Mouse (Mus musculus): ENCODE data around the gene Rhbdf1. TPM values are rescaled to one million over a fixed set of nuclear protein-coding genes. Genes with fewer than 3 reads are reported as not detected.

The Rhbdf1 gene
- polyA plus RNA-seq, 1 experiment from 2014 or later: 35.6 TPM

GRCm38 (mm10) chr11:32227041-32227440 lies 4.9 kb upstream of the Rhbdf1 start:
- Histone ChIP-seq H3K4me1 (replicated peaks) (peaks cover 47% of the 10 kb centered on the region), H3K4me3 (peak overlapping the region; percentile 70), H3K9ac (peak overlapping the region; percentile 78), H3K27me3 (no peaks in the 10 kb centered on the region), H3K27ac (peak overlapping the region; percentile 88), H3K9me3 (replicated peaks) (no peaks in the 10 kb centered on the region), H3K36me3 (peaks cover 20% of the 10 kb centered on the region), H3K4me2 (peak overlapping the region; percentile 85)
- ATAC-seq (replicated peaks; ENCODE audit: insufficient number of reproducible peaks, insufficient read depth, low FRiP score, low read depth): no peak
- WGBS: 33% methylated on average over 1 of the region's 1 CpGs

- H3K36me3 ChIP-seq: peaks cover 12% of the 10 kb centered on the region; the same call in 1 of the 2 replicates
- peak; percentile 72 for ATAC-seq (replicated peaks; ENCODE audit: insufficient number of reproducible peaks, insufficient read depth, low FRiP score, low read depth)
- H3K4me2 ChIP-seq: peak within 1 kb of the TSS; percentile 85
- peak within 1 kb of the TSS; percentile 88 for H3K27ac ChIP-seq
- peaks cover 47% of the 10 kb centered on the region for H3K4me1 ChIP-seq (replicated peaks)
- H3K27me3 ChIP-seq: no peaks in the 10 kb centered on the region
- peak within 1 kb of the TSS; percentile 70 for H3K4me3 ChIP-seq
- H3K9ac ChIP-seq: peak within 1 kb of the TSS; percentile 78
- H3K9me3 ChIP-seq (replicated peaks): no peaks in the 10 kb centered on the region
- WGBS: 2% methylated on average over 47 of the region's 47 CpGs
Observed at GRCm38 (mm10) chr11:32226124-32226871, 4.2 kb upstream of the Rhbdf1 start, which contains the start of gene Mpg. TSS of gene Mpg (plus strand) at chr11:32226505.

DNA sequence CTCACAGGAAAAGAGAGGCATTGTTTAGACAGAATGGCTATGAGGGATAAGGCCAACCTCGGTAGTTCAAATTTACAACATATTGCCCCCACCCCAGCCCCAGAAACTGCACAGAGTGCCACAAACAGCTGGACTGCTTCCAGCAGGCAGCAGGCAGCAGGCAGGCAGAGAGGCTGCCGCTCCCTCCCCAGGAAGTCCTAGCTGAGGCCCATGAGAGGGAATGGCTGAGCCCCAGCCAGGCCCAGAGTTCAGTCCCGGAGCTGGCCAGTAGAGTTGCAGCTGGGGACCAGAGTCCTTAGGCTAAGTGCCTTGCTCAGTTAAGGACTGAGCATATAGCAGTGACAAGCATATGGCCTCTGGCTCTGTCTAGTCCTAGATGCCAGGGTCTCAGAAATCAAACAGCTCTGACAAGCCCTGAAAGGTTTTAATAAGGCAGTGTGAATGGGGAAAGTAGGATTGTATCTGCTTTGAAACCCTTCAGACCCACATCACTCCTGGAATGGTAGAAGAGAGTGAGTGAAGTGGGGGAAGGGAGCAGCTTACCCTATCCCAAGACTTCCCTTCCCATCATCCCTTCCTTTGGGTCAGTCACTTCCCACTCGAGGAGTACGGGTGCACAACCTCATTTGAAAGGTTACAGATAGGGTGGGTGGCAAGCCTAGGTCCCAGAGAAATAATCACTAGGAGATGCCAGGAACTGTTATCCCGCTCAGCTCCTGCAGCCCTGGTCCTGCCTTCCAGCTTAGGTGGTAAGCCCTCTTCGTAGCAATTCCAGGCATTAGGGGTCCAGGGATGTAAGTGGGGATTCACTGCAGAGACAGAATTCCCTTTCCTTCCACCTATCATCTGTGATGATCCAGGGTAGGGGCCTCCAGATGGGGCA lies 3.4 kb upstream of the Rhbdf1 start:
- 39% methylated on average over 7 of the region's 7 CpGs for WGBS
- Histone ChIP-seq H3K4me3 (peak overlapping the region; percentile 70), H3K9ac (0 out of 2 replicates have a peak overlapping the region, but pooled peaks have one; percentile 2), H3K4me1 (replicated peaks) (peaks cover 53% of the 10 kb centered on the region), H3K27me3 (no peaks in the 10 kb centered on the region), H3K9me3 (replicated peaks) (no peaks in the 10 kb centered on the region), H3K4me2 (peak overlapping the region; percentile 85; the same call in 1 of the 2 replicates), H3K27ac (peak overlapping the region; percentile 88), H3K36me3 (0 out of 2 replicates have a peak, but pooled peaks cover 5% of the 10 kb centered on the region)
- ATAC-seq (replicated peaks; ENCODE audit: insufficient number of reproducible peaks, insufficient read depth, low FRiP score, low read depth): peak; percentile 20; the same call in 1 of the 2 replicates

DNA sequence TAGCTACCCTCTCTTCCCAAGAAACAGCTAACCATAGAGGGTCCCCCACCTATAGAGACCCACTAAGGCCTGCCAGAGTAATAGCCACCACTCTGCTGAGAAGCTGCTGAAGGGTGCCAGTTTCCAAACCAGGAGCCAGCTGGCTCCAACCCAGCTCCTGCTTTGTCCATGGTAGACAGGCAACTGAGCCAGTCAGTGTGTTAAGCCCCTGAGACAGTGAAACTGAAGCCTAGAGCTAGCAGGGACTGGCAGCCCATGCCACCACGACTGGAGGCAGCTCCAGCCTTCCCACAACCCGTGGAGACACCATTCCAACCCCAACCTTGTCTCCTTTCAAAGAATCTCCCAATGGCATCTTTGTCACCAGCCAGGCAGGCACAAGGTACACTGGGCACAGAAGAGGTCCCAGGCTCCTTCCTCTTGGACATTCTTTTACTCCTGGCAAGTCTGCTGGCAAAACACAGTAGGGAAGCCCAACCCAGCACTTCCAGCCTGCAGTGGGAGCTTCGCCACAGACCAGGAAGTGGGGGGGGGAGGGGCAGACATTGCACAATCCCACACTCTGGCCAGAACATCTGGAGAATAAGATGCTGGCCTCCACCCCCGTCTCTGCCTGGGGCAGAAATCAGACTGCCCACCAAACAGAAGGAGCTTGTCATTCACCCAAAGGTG lies 2.5 kb upstream of the Rhbdf1 start:
- peaks cover 62% of the 10 kb centered on the region for H3K4me1 ChIP-seq (replicated peaks)

DNA sequence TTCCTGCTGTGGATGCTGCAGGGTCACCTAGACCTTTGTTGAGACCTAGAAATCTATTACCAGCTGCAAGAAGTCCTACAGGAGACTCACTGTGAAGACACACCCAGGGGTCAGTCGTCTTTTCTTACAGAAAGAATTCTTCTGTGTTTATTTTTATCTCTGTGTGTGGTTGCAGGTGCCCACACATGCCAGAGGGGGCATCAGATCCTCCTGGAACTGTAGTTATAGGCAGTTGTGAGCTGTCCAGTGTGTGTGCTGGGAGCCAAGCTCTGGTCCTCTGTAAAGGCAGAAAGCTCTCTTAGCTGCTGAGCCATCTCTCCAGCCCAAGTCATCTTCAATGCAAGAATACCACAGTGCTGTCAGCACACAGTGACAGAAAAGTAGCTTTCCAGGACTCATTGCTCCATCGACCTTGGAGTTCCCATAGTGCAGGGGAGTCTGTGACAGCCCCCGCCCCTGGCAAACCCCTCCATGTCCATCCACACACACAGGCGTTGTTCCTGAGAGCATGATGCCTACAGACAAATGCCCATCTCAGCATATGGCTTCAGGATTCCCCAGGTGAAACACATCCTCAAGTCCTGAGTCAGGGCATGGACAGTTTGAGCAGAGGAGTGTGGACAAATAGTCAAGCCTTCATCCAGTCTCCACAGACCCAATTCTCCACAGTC lies 1.3 kb upstream of the Rhbdf1 start:
- no peaks in the 10 kb centered on the region for H3K27me3 ChIP-seq
- no peak overlapping the region for H3K9ac ChIP-seq
- H3K4me2 ChIP-seq: peak overlapping the region; percentile 88; the same call in 1 of the 2 replicates
- ATAC-seq (replicated peaks; ENCODE audit: insufficient number of reproducible peaks, insufficient read depth, low FRiP score, low read depth): no peak
- H3K36me3 ChIP-seq: no peaks in the 10 kb centered on the region
- peaks cover 74% of the 10 kb centered on the region for H3K4me1 ChIP-seq (replicated peaks)
- WGBS: 67% methylated on average over 4 of the region's 4 CpGs
- no peaks in the 10 kb centered on the region for H3K9me3 ChIP-seq (replicated peaks)
- peak overlapping the region; percentile 92 for H3K27ac ChIP-seq
- no peak overlapping the region for H3K4me3 ChIP-seq

More for the DNA sequence above, 2.5 kb upstream of the Rhbdf1 start:
- Histone ChIP-seq H3K27me3 (no peaks in the 10 kb centered on the region), H3K4me3 (no peak overlapping the region), H3K36me3 (0 out of 2 replicates have a peak, but pooled peaks cover 4% of the 10 kb centered on the region), H3K4me2 (peak overlapping the region; percentile 14; the same call in 1 of the 2 replicates), H3K9me3 (replicated peaks) (no peaks in the 10 kb centered on the region), H3K27ac (peak overlapping the region; percentile 88), H3K9ac (no peak overlapping the region)
- peak; percentile 60 for ATAC-seq (replicated peaks; ENCODE audit: insufficient number of reproducible peaks, insufficient read depth, low FRiP score, low read depth)
- 27% methylated on average over 4 of the region's 4 CpGs for WGBS

- no peaks in the 10 kb centered on the region for H3K27me3 ChIP-seq
- H3K4me3 ChIP-seq: peak overlapping the region; percentile 81
- ATAC-seq (replicated peaks; ENCODE audit: insufficient number of reproducible peaks, insufficient read depth, low FRiP score, low read depth): no peak
- H3K9me3 ChIP-seq (replicated peaks): no peaks in the 10 kb centered on the region
- H3K36me3 ChIP-seq: no peaks in the 10 kb centered on the region
- H3K4me2 ChIP-seq: peak overlapping the region; percentile 88
- peak overlapping the region; percentile 92 for H3K27ac ChIP-seq
- H3K9ac ChIP-seq: peak overlapping the region; percentile 88
- 11% methylated on average over 21 of the region's 21 CpGs for WGBS
- peaks cover 74% of the 10 kb centered on the region for H3K4me1 ChIP-seq (replicated peaks)
Observed at GRCm38 (mm10) chr11:32222570-32223194, 582 bp upstream of the Rhbdf1 start.

DNA sequence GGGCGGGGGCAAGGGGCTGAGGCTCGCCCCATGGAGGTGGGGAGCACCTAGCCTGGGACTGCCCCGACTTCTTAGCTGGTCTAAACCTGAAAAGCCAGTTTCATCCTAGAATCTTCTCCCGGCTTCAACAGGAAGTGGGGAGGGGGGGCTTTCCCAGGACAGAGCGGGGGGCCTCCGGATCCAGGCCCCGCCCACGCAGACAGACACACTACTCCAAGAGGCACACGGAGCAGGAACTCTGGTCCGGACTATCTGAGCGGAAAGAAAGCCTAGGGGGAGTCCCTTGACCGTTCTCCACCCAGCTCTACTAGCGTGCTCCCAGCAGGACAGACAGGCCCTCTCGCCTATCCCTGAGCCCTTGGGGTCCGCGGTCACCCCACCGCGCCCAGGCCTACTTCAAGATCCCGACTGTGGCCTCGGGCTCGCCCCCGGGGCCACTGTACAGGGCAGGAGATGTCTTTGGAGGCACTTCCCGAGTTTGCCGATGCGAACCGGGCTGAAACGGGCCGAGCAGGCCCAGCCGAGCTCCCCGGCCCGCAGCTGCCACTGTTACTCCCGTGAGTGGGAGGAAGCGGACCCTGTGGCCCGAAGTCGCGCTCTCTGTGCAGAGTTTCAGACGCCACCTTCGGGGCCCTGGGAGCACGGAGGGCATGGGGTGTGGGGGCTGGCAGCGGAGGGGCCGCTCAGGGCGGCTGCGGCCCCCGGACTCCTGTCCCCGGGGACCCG lies 712 bp downstream of the Rhbdf1 start:
- H3K4me3 ChIP-seq: peak overlapping the region; percentile 81
- H3K9ac ChIP-seq: peak overlapping the region; percentile 88
- ATAC-seq (replicated peaks; ENCODE audit: insufficient number of reproducible peaks, insufficient read depth, low FRiP score, low read depth): peak; percentile 47
- H3K4me1 ChIP-seq (replicated peaks): peaks cover 66% of the 10 kb centered on the region
- peak overlapping the region; percentile 92 for H3K27ac ChIP-seq
- H3K36me3 ChIP-seq: no peaks in the 10 kb centered on the region
- peak overlapping the region; percentile 88 for H3K4me2 ChIP-seq
- H3K27me3 ChIP-seq: no peaks in the 10 kb centered on the region
- under 1% methylated on average over 38 of the region's 46 CpGs for WGBS
- H3K9me3 ChIP-seq (replicated peaks): no peaks in the 10 kb centered on the region

DNA sequence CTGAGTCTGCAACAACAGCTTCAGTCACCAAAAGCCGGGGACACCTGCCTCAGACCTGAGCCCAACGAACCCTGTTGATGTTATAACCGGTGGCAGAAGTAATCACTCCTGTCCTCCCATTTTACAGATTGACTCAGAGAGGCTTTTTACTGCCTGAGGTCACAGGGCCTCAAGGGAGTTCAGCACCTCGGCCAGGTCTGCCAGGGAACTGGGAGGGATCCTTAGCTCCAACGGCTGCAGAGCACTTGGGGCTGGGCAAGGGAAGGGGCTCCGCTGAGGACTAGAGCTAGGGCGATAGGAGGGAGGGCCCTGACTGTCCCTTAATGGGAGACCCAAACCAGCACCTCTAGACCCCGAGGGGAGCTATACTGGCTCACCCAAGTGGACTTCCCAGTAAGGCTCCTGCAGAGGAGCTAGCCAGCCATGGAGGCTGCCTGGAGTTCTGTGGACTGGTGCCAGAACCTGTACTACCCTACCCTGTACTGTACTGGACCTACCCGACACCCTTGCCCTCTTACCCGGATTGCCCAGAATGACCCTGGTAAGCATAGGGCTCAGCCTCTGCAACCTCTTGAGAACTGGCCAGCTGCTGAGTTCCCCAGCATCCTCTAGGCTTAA lies 1.4 kb downstream of the Rhbdf1 start:
- no peak for ATAC-seq (replicated peaks; ENCODE audit: insufficient number of reproducible peaks, insufficient read depth, low FRiP score, low read depth)
- 0 out of 2 replicates have a peak, but pooled peaks cover 4% of the 10 kb centered on the region for H3K36me3 ChIP-seq
- 32% methylated on average over 10 of the region's 10 CpGs for WGBS

DNA sequence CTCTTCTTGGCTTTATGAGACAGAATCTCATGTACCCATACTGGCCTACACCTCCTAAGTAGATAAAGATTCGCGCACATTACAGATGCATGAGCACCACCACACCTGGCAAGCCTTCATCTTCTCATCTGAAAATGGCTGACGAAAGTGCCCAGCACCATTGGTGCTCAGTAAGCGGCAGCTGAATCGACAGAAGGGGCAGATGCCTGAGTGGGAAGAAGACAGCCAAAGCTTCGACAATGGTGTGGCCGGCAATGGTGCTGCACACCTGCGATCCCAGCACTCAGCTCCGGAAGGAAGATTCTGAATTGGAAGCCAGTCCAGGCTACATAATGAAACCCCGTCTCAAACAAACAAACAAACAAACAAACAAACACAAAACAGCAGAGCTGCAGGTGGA lies 2.8 kb downstream of the Rhbdf1 start:
- no peak overlapping the region for H3K27ac ChIP-seq
- no peak overlapping the region for H3K9ac ChIP-seq
- peaks cover 17% of the 10 kb centered on the region for H3K36me3 ChIP-seq
- no peak overlapping the region for H3K4me3 ChIP-seq
- no peak for ATAC-seq (replicated peaks; ENCODE audit: insufficient number of reproducible peaks, insufficient read depth, low FRiP score, low read depth)
- H3K27me3 ChIP-seq: no peaks in the 10 kb centered on the region
- no peaks in the 10 kb centered on the region for H3K9me3 ChIP-seq (replicated peaks)
- H3K4me2 ChIP-seq: no peak overlapping the region
- peaks cover 47% of the 10 kb centered on the region for H3K4me1 ChIP-seq (replicated peaks)
- 86% methylated on average over 10 of the region's 10 CpGs for WGBS

More for the DNA sequence above, 1.4 kb downstream of the Rhbdf1 start:
- peaks cover 61% of the 10 kb centered on the region for H3K4me1 ChIP-seq (replicated peaks)
- H3K4me3 ChIP-seq: peak overlapping the region; percentile 81
- peak overlapping the region; percentile 88 for H3K9ac ChIP-seq
- H3K27ac ChIP-seq: peak overlapping the region; percentile 92
- H3K9me3 ChIP-seq (replicated peaks): no peaks in the 10 kb centered on the region
- H3K27me3 ChIP-seq: no peaks in the 10 kb centered on the region
- H3K4me2 ChIP-seq: peak overlapping the region; percentile 88
